Mouse (Mus musculus) adrenal gland, adult 8-10 months (tissue): ENCODE data around the gene Ngrn. TPM values are rescaled to one million over a fixed set of nuclear protein-coding genes. Genes with fewer than 3 reads are reported as not detected.

ENCODE experiments used
- total RNA-seq, 4 experiments: library from RNA; stranded (reverse); gene quantifications; 2 replicates each; pipeline ENCODE4 v1.2.4; 2022

Ngrn gene
- total RNA-seq, 4 experiments from 2014 or later: 54.9 to 59.1 (median 57.7) TPM

Other genes starting within 250 kb of the Ngrn start
- gene Zfp710, start 236.4 kb upstream of the Ngrn start, total RNA-seq: 10 to 100 TPM; 14.3 to 34.1 (median 25.3) TPM
- 100 to 1,000 TPM; 122 to 222 (median 165) TPM for gene Idh2, start 145.8 kb upstream of the Ngrn start, total RNA-seq
- 10 to 100 TPM; 58.6 to 86.9 (median 67.8) TPM for gene Sema4b, start 74.4 kb upstream of the Ngrn start, total RNA-seq
- 100 to 1,000 TPM in 1 of 4 experiments, 10 to 100 TPM in 3; 64.7 to 105 (median 85.9) TPM for gene Cib1, start 28.4 kb upstream of the Ngrn start, total RNA-seq
- 1 to 10 TPM; 4.2 to 6.1 (median 5.3) TPM for gene Gdpgp1, start 28.4 kb upstream of the Ngrn start, total RNA-seq
- 1 to 10 TPM; 1.7 to 2.2 (median 1.9) TPM for gene Ttll13, start 14.8 kb upstream of the Ngrn start, total RNA-seq
- 10 to 100 TPM; 21.3 to 31.9 (median 28.8) TPM for gene Vps33b, start 8.4 kb downstream of the Ngrn start, total RNA-seq
- 1 to 10 TPM; 2.7 to 8.1 (median 3.7) TPM for gene Prc1, start 33.2 kb downstream of the Ngrn start, total RNA-seq
- gene Rccd1, start 63.2 kb downstream of the Ngrn start, total RNA-seq: 10 to 100 TPM in 3 of 4 experiments, 1 to 10 TPM in 1; 9.5 to 21.8 (median 14.6) TPM
- gene Unc45a, start 79.8 kb downstream of the Ngrn start, total RNA-seq: 10 to 100 TPM; 73.1 to 85.4 (median 80.7) TPM
- 10 to 100 TPM; 29.7 to 43.1 (median 35.4) TPM for gene Hddc3, start 81.9 kb downstream of the Ngrn start, total RNA-seq
- 100 to 1,000 TPM in 3 of 4 experiments, 10 to 100 TPM in 1; 92.4 to 158 (median 132) TPM for gene Man2a2, start 110.2 kb downstream of the Ngrn start, total RNA-seq
- gene Fes, start 126.7 kb downstream of the Ngrn start, total RNA-seq: 10 to 100 TPM in 3 of 4 experiments, 1 to 10 TPM in 1; 7.1 to 20.3 (median 15.2) TPM
- gene Furin, start 144.2 kb downstream of the Ngrn start, total RNA-seq: 100 to 1,000 TPM; 153 to 192 (median 166) TPM